Mouse (Mus musculus): ENCODE data around the gene Btn1a1. TPM values are rescaled to one million over a fixed set of nuclear protein-coding genes. Genes with fewer than 3 reads are reported as not detected.
A peak's percentile ranks its signal among the peaks of the same experiment; 100 is the strongest.

Btn1a1 gene
- polyA plus RNA-seq, 1 experiment from 2014 or later: not detected

- DNase-seq (ENCODE audit: low spot score) (no peak), ATAC-seq (ENCODE audit: low FRiP score, low TSS enrichment) (no peak)
- no peaks in the 10 kb centered on the region for H3K27me3 ChIP-seq (ENCODE audit: control insufficient read depth, insufficient read depth, low read length)
- H3K4me3 ChIP-seq (ENCODE audit: low read depth, low read length): peak overlapping the region; percentile 55
- H3K9me3 ChIP-seq (ENCODE audit: control insufficient read depth, low read length): no peaks in the 10 kb centered on the region
- H3K9ac ChIP-seq (ENCODE audit: low read length): peak overlapping the region; percentile 3; the same call in 1 of the 2 replicates
- H3K27ac ChIP-seq (replicated peaks): no peak overlapping the region
- no peaks in the 10 kb centered on the region; the same call in 1 of the 2 replicates for H3K4me1 ChIP-seq (replicated peaks; ENCODE audit: control insufficient read depth, insufficient read depth)
- no peaks in the 10 kb centered on the region for H3K36me3 ChIP-seq (ENCODE audit: control insufficient read depth, insufficient read depth, low read length)
- peak overlapping the region; percentile 55 for H3K4me2 ChIP-seq (replicated peaks; ENCODE audit: low read depth)
- WGBS: 7% methylated on average over 5 of the region's 5 CpGs
- TF ChIP-seq CTCF (IDR thresholded peaks at IDR 0.05; ENCODE audit: low read depth) (no peak), EP300 (optimal IDR thresholded peaks at IDR 0.05) (no peak)
Measured at GRCm38 (mm10) chr13:23433206-23433605, 32.5 kb downstream of the Btn1a1 start.

- WGBS: under 1% methylated on average over 28 of the region's 28 CpGs
- H3K36me3 ChIP-seq (ENCODE audit: control insufficient read depth, insufficient read depth, low read length): no peaks in the 10 kb centered on the region
Measured at GRCm38 (mm10) chr13:23432562-23433201, 33.0 kb downstream of the Btn1a1 start.

GRCm38 (mm10) chr13:23431351-23431771 is 34.3 kb downstream of the Btn1a1 start:
- under 1% methylated on average over 15 of the region's 15 CpGs for WGBS
- peak overlapping the region; percentile 55 for H3K4me3 ChIP-seq (ENCODE audit: low read depth, low read length)
- peak; percentile 78 for ATAC-seq (ENCODE audit: low FRiP score, low TSS enrichment)

More at GRCm38 (mm10) chr13:23432562-23433201, 33.0 kb downstream of the Btn1a1 start:
- no peak overlapping the region for H3K9ac ChIP-seq (ENCODE audit: low read length)
- TF ChIP-seq CTCF (IDR thresholded peaks at IDR 0.05; ENCODE audit: low read depth) (peak; percentile 89), EP300 (optimal IDR thresholded peaks at IDR 0.05) (no peak)
- peak overlapping the region; percentile 55 for H3K4me3 ChIP-seq (ENCODE audit: low read depth, low read length)
- H3K27me3 ChIP-seq (ENCODE audit: control insufficient read depth, insufficient read depth, low read length): no peaks in the 10 kb centered on the region
- H3K9me3 ChIP-seq (ENCODE audit: control insufficient read depth, low read length): no peaks in the 10 kb centered on the region
- DNase-seq (ENCODE audit: low spot score): peak; percentile 95
- H3K4me2 ChIP-seq (replicated peaks; ENCODE audit: low read depth): peak overlapping the region; percentile 55
- peak; percentile 95 for ATAC-seq (ENCODE audit: low FRiP score, low TSS enrichment)
- peak overlapping the region; percentile 31; the same call in 1 of the 2 replicates for H3K27ac ChIP-seq (replicated peaks)
- H3K4me1 ChIP-seq (replicated peaks; ENCODE audit: control insufficient read depth, insufficient read depth): no peaks in the 10 kb centered on the region; the same call in 1 of the 2 replicates

GRCm38 (mm10) chr13:23430734-23431133 is 35.0 kb downstream of the Btn1a1 start:
- ATAC-seq (ENCODE audit: low FRiP score, low TSS enrichment) (peak; percentile 49), DNase-seq (ENCODE audit: low spot score) (peak; percentile 78)
- Histone ChIP-seq H3K27ac (replicated peaks) (peak overlapping the region; percentile 90), H3K4me2 (replicated peaks; ENCODE audit: low read depth) (peak overlapping the region; percentile 55), H3K27me3 (ENCODE audit: control insufficient read depth, insufficient read depth, low read length) (no peaks in the 10 kb centered on the region), H3K9ac (ENCODE audit: low read length) (peak overlapping the region; percentile 59), H3K4me3 (ENCODE audit: low read depth, low read length) (peak overlapping the region; percentile 55), H3K4me1 (replicated peaks; ENCODE audit: control insufficient read depth, insufficient read depth) (no peaks in the 10 kb centered on the region; the same call in 1 of the 2 replicates), H3K36me3 (ENCODE audit: control insufficient read depth, insufficient read depth, low read length) (no peaks in the 10 kb centered on the region), H3K9me3 (ENCODE audit: control insufficient read depth, low read length) (no peaks in the 10 kb centered on the region)
- WGBS: 0% methylated on average over 17 of the region's 17 CpGs
- TF ChIP-seq CTCF (IDR thresholded peaks at IDR 0.05; ENCODE audit: low read depth): peak; percentile 72
- no peak for TF ChIP-seq EP300 (optimal IDR thresholded peaks at IDR 0.05)

More at GRCm38 (mm10) chr13:23431351-23431771, 34.3 kb downstream of the Btn1a1 start:
- H3K9me3 ChIP-seq (ENCODE audit: control insufficient read depth, low read length): no peaks in the 10 kb centered on the region
- no peaks in the 10 kb centered on the region for H3K36me3 ChIP-seq (ENCODE audit: control insufficient read depth, insufficient read depth, low read length)
- H3K9ac ChIP-seq (ENCODE audit: low read length): peak overlapping the region; percentile 59
- H3K4me1 ChIP-seq (replicated peaks; ENCODE audit: control insufficient read depth, insufficient read depth): no peaks in the 10 kb centered on the region; the same call in 1 of the 2 replicates
- TF ChIP-seq EP300 (optimal IDR thresholded peaks at IDR 0.05): no peak
- no peak for TF ChIP-seq CTCF (IDR thresholded peaks at IDR 0.05; ENCODE audit: low read depth)
- H3K27me3 ChIP-seq (ENCODE audit: control insufficient read depth, insufficient read depth, low read length): no peaks in the 10 kb centered on the region
- H3K27ac ChIP-seq (replicated peaks): peak overlapping the region; percentile 90
- peak; percentile 85 for DNase-seq (ENCODE audit: low spot score)
- peak overlapping the region; percentile 55 for H3K4me2 ChIP-seq (replicated peaks; ENCODE audit: low read depth)

GRCm38 (mm10) chr13:23429771-23430380 is 35.8 kb downstream of the Btn1a1 start:
- H3K27me3 ChIP-seq (ENCODE audit: control insufficient read depth, insufficient read depth, low read length): no peaks in the 10 kb centered on the region
- DNase-seq (ENCODE audit: low spot score) (no peak), ATAC-seq (ENCODE audit: low FRiP score, low TSS enrichment) (no peak)
- H3K27ac ChIP-seq (replicated peaks): no peak overlapping the region
- H3K9ac ChIP-seq (ENCODE audit: low read length): peak overlapping the region; percentile 59; the same call in 1 of the 2 replicates
- peak overlapping the region; percentile 55 for H3K4me3 ChIP-seq (ENCODE audit: low read depth, low read length)
- WGBS: 25% methylated on average over 10 of the region's 10 CpGs
- H3K4me2 ChIP-seq (replicated peaks; ENCODE audit: low read depth): peak overlapping the region; percentile 55
- no peaks in the 10 kb centered on the region for H3K4me1 ChIP-seq (replicated peaks; ENCODE audit: control insufficient read depth, insufficient read depth)
- H3K9me3 ChIP-seq (ENCODE audit: control insufficient read depth, low read length): no peaks in the 10 kb centered on the region
- H3K36me3 ChIP-seq (ENCODE audit: control insufficient read depth, insufficient read depth, low read length): no peaks in the 10 kb centered on the region
- TF ChIP-seq EP300 (optimal IDR thresholded peaks at IDR 0.05) (no peak), CTCF (IDR thresholded peaks at IDR 0.05; ENCODE audit: low read depth) (no peak)
